Mouse (Mus musculus) intestine, embryonic 16.5 days (tissue): Measurements from ENCODE around the gene AL732309.1. TPM values are rescaled to one million over a fixed set of nuclear protein-coding genes. Genes with fewer than 3 reads are reported as not detected.
"Not testable (repeated sequence)": the region's sequence is repeated elsewhere in the genome, so short reads cannot be mapped to it uniquely, and the experiment has no call there.

Experiments
- ATAC-seq: fragments of 200-750 bp; cut with Nextera tagmentation; 2 replicates; pipeline ENCODE4 v1.8.0; 2017; ENCODE audit warnings: moderate TSS enrichment, moderate library complexity
- H3K27ac ChIP-seq: fragments of 300-500 bp; sonication (generic); 2 replicates; pipeline ENCODE4 v1.5.1; 2014; ENCODE audit warnings: mild to moderate bottlenecking, low read length
- H3K27me3 ChIP-seq: fragments of 300-500 bp; sonication (generic); replicated peaks from 2 replicates; pipeline ENCODE4 v1.6.1; 2014; ENCODE audit warnings: low read length, control low read depth, mixed read lengths; ENCODE audit not compliant: control insufficient read depth, insufficient read depth
- H3K36me3 ChIP-seq: fragments of 300-500 bp; sonication (generic); 2 replicates; pipeline ENCODE4 v1.6.1; 2014; ENCODE audit warnings: low read length, control low read depth; ENCODE audit not compliant: control insufficient read depth, insufficient read depth
- H3K4me1 ChIP-seq: fragments of 300-500 bp; sonication (generic); 2 replicates; pipeline ENCODE4 v1.6.1; 2014; ENCODE audit warnings: low read length, control low read depth, mixed read lengths; ENCODE audit not compliant: control insufficient read depth, insufficient read depth
- H3K4me2 ChIP-seq: fragments of 300-500 bp; sonication (generic); 2 replicates; pipeline ENCODE4 v1.6.1; 2014; ENCODE audit warnings: low read depth, low read length, control low read depth
- H3K4me3 ChIP-seq: fragments of 300-500 bp; sonication (generic); 2 replicates; pipeline ENCODE4 v1.5.1; 2014; ENCODE audit warnings: mild to moderate bottlenecking, low read length
- H3K9ac ChIP-seq: fragments of 300-500 bp; sonication (generic); 2 replicates; pipeline ENCODE4 v1.6.1; 2014; ENCODE audit warnings: low read depth, low read length
- H3K9me3 ChIP-seq: fragments of 300-500 bp; sonication (generic); 2 replicates; pipeline ENCODE4 v1.6.1; 2016; ENCODE audit warnings: low read length, control low read depth; ENCODE audit not compliant: control insufficient read depth
- WGBS: fragments of 180-500 bp; shearing (Covaris S2); extraction: QIAGEN DNeasy Blood & Tissue Kit; methylation state at CpG from one replicate; pipeline ENCODE4 v1.1.7; 2014; 5-methylcytosine and 5-hydroxymethylcytosine counted together
- polyA plus RNA-seq: library from polyadenylated mRNA; unstranded; fragments of >200 nt; fragmentation: Nextera tagmentation; extraction: Ambion mirVana; gene quantifications from 2 replicates; pipeline ENCODE4 v1.2.1, GENCODE M21; 2015

AL732309.1 gene
- polyA plus RNA-seq, 1 experiment from 2014 or later = 7.3 TPM

DNA sequence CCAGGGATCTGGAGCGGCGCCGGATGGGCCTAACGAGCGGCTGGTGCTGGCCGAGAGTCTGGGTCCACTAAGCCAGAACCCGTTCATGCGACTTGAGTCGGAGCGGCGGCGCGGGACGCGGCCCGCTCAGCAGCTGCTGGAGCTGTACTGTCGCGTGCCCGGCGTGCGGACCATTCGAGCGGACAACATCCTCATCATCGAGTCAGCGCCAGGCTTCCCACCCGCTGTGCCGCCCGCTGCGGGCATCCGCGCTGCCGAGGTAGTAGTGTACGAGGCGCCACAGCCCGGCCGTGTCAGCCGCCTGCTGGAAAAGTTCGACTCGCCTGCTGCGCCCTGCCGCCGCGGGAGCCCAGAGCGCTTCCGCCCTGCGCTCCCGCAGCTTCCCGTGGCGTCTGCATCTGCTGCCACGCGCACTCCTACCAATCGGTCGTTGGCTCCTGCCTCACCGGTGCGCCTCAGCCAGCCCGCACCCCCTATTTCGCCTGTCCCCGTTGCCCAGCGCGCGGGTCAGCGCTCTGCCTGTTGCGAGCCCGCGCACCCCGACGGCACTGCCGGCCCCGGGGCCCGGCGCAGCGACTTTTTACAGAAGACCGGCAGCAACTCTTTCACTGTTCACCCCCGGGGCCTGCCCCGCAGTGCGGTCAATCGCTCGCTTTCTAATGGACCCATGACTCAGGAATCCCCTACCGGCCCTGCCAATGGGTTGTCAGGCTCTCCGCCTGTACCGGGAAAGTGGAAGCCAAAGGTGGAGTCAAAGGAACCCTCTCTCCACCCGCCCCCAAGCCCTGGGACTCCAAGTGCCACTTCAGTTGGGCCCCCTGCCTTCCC is 16.3 kb upstream of the AL732309.1 start:
- peak; percentile 10 for ATAC-seq
- Histone ChIP-seq H3K9me3 (no peaks in the 10 kb centered on the region), H3K9ac (peak overlapping the region; percentile 87), H3K27me3 (peaks cover 5% of the 10 kb centered on the region; the same call in 1 of the 2 replicates), H3K36me3 (no peaks in the 10 kb centered on the region), H3K4me1 (peaks cover 40% of the 10 kb centered on the region), H3K4me3 (peak overlapping the region; percentile 93), H3K27ac (peak overlapping the region; percentile 96), H3K4me2 (peak overlapping the region; percentile 96)
- whole genome bisulfite sequencing = under 1% methylated on average over 82 of the region's 82 CpGs

DNA sequence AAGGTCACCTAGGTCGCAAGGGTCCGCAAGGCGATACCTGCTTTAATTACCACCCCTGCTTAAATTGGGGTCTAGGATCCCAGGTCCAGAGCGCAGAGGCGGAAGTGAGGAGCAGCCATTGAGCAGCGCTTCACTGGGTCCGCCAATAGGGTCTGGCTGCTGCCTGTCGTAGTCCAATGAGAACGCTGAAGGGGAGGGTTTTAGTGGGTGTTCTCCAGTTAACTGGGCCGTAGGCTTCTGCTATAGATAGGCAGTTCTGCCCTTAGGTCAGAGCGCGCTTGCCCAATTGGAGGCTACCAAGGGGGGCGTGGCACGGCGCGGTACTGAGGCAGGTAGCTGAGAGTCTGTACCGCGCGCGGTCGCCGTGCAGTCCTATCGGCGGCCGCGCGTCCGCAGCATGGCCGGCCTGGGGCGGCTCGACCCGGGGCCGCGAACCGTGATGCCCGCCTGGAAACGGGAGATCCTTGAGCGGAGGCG is 15.7 kb upstream of the AL732309.1 start, which contains the start of gene Tprn:
Gene Tprn, plus strand, starts transcription at position 328 of the 477 bp plus-strand sequence.
- ATAC-seq = peak; percentile 95
- Histone ChIP-seq H3K9ac (peak within 1 kb of the TSS; percentile 87), H3K4me2 (peak within 1 kb of the TSS; percentile 96), H3K27me3 (peaks cover 5% of the 10 kb centered on the region; the same call in 1 of the 2 replicates), H3K27ac (peak within 1 kb of the TSS; percentile 96), H3K4me3 (peak within 1 kb of the TSS; percentile 93), H3K4me1 (peaks cover 35% of the 10 kb centered on the region), H3K9me3 (no peaks in the 10 kb centered on the region), H3K36me3 (no peaks in the 10 kb centered on the region)
- under 1% methylated on average over 39 of the region's 39 CpGs for WGBS

DNA sequence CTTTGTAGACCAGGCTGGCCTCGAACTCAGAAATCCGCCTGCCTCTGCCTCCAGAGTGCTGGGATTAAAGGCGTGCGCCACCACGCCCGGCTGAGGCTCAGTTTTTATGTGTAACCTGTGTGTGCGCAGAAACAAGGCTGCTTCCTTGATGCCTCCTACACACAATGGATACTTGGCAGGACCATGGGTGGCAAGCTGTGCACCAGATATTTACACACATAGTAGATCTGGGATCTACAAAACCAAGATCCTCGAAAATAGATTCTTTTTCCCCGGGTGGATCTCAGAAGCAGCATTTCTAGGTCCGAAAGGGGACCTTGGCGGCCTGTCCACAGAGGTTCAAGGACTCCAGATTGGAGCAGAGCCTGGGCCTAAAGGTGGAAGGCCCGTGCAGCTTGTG is 15.2 kb upstream of the AL732309.1 start:
- H3K27me3 ChIP-seq = peaks cover 5% of the 10 kb centered on the region; the same call in 1 of the 2 replicates
- peaks cover 30% of the 10 kb centered on the region for H3K4me1 ChIP-seq
- H3K4me2 ChIP-seq = peak overlapping the region; percentile 81
- H3K4me3 ChIP-seq = peak overlapping the region; percentile 93
- H3K9ac ChIP-seq = peak overlapping the region; percentile 65
- WGBS = 38% methylated on average over 11 of the region's 12 CpGs
- no peaks in the 10 kb centered on the region for H3K36me3 ChIP-seq
- no peaks in the 10 kb centered on the region for H3K9me3 ChIP-seq
- ATAC-seq = peak; percentile 21
- peak overlapping the region; percentile 72 for H3K27ac ChIP-seq

- Histone ChIP-seq H3K27ac (no peak overlapping the region), H3K4me3 (no peak overlapping the region), H3K27me3 (peaks cover 3% of the 10 kb centered on the region; the same call in 1 of the 2 replicates), H3K9ac (no peak overlapping the region), H3K9me3 (no peaks in the 10 kb centered on the region), H3K4me2 (no peak overlapping the region), H3K36me3 (no peaks in the 10 kb centered on the region), H3K4me1 (peaks cover 23% of the 10 kb centered on the region)
- 66% methylated on average over 2 of the region's 2 CpGs for WGBS
- ATAC-seq = no peak
These were observed 12.2 kb upstream of the AL732309.1 start for GRCm38 (mm10) chr2:25258887-25259286.

DNA sequence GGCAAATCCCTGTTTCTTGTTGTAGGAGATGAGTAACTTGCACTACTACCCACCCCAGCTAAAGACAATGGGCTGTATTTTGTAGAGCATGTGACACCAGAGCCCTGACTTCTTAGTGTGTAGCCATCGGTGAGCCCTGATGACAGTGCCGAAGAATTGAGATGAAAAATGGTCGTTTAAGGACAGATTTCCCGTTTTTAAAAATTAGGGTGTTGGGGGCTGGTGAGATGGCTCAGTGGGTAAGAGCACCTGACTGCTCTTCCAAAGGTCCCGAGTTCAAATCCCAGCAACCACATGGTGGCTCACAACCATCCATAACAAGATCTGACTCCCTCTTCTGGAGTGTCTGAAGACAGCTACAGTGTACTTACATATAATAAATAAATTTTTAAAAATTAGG is 10.6 kb upstream of the AL732309.1 start:
- H3K4me2 ChIP-seq, ATAC-seq, H3K27ac ChIP-seq, H3K36me3 ChIP-seq, H3K4me3 ChIP-seq, H3K9me3 ChIP-seq, H3K9ac ChIP-seq, H3K27me3 ChIP-seq: not testable (repeated sequence)
- peaks cover 14% of the 10 kb centered on the region for H3K4me1 ChIP-seq
- 85% methylated on average over 5 of the region's 5 CpGs for WGBS

GRCm38 (mm10) chr2:25256443-25257109 is 9.9 kb upstream of the AL732309.1 start:
- not testable (repeated sequence) for H3K36me3 ChIP-seq, ATAC-seq, H3K27ac ChIP-seq, H3K27me3 ChIP-seq, H3K9me3 ChIP-seq
- peak overlapping the region; percentile 97 for H3K4me2 ChIP-seq
- H3K4me3 ChIP-seq = peak overlapping the region; percentile 100
- H3K4me1 ChIP-seq = peaks cover 14% of the 10 kb centered on the region
- WGBS = 54% methylated on average over 10 of the region's 12 CpGs
- H3K9ac ChIP-seq = peak overlapping the region; percentile 95

DNA sequence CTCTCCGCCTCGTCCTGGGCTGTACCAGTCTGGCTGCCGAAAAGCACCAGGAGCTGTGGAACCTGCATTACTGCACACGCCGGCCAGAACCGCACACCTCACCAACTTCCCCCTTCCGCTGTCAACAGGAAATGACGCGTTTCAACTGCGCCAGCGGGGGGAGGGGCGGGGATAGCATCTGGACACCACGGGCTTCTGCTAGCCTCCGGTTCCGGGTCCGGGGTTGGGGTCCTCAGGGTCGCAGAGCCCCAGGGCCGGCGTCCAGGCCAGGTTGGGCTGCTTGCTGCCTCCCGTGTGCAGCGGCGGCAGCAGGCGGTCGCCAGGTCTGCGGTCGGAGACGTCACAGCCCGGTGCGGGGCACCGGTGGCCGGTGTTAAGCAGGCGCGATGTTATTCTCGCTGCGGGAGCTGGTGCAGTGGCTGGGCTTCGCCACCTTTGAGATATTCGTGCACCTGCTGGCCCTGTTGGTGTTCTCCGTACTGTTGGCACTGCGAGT is 8.7 kb upstream of the AL732309.1 start, which contains the start of gene Tmem203:
Gene Tmem203, plus strand, starts transcription at position 156 of the 496 bp plus-strand sequence.
- Histone ChIP-seq H3K27me3 (no peaks in the 10 kb centered on the region), H3K4me3 (peak within 1 kb of the TSS; percentile 100), H3K9me3 (no peaks in the 10 kb centered on the region), H3K4me2 (peak within 1 kb of the TSS; percentile 97), H3K4me1 (peaks cover 14% of the 10 kb centered on the region), H3K9ac (peak within 1 kb of the TSS; percentile 95), H3K27ac (peak within 1 kb of the TSS; percentile 86), H3K36me3 (no peaks in the 10 kb centered on the region)
- under 1% methylated on average over 39 of the region's 39 CpGs for WGBS
- ATAC-seq = peak; percentile 87

GRCm38 (mm10) chr2:25252331-25252730 is 5.7 kb upstream of the AL732309.1 start:
- WGBS = 82% methylated on average over 1 of the region's 1 CpGs
- no peak overlapping the region for H3K4me2 ChIP-seq
- peaks cover 8% of the 10 kb centered on the region; the same call in 1 of the 2 replicates for H3K36me3 ChIP-seq
- no peak overlapping the region for H3K4me3 ChIP-seq
- no peaks in the 10 kb centered on the region for H3K27me3 ChIP-seq
- H3K27ac ChIP-seq = no peak overlapping the region
- peaks cover 14% of the 10 kb centered on the region for H3K4me1 ChIP-seq
- no peak for ATAC-seq
- no peak overlapping the region for H3K9ac ChIP-seq
- no peaks in the 10 kb centered on the region for H3K9me3 ChIP-seq

- H3K27ac ChIP-seq = no peak overlapping the region
- H3K9me3 ChIP-seq = no peaks in the 10 kb centered on the region
- no peak overlapping the region for H3K4me2 ChIP-seq
- H3K4me1 ChIP-seq = peaks cover 33% of the 10 kb centered on the region
- H3K27me3 ChIP-seq = no peaks in the 10 kb centered on the region; the same call in 1 of the 2 replicates
- WGBS = 85% methylated on average over 4 of the region's 4 CpGs
- 0 out of 2 replicates have a peak, but pooled peaks cover 8% of the 10 kb centered on the region for H3K36me3 ChIP-seq
- no peak overlapping the region for H3K4me3 ChIP-seq
- no peak for ATAC-seq
- no peak overlapping the region for H3K9ac ChIP-seq
These were observed 2.5 kb downstream of the AL732309.1 start for GRCm38 (mm10) chr2:25244144-25244543.
